Mouse (Mus musculus): Measurements from ENCODE around the gene Arhgef16.

Arhgef16 gene

DNA sequence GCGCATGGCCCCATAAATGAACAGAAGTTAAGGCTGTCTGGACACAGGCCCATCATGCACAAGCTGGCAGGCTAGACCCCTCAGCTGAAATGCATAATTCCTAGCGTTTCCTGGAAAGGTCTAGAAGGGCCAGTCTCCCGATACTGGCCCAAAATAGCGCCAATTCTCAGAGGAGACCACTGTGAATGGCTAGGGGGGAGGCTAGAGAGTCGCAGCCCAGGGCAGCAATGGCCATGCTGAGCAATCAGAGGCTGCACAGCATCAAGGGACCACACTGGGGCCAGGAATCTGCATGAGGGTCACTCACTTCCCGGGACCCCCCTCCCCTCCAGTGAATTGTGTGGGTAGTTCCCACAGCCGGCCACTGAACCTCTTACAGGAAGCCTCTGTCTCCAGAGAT lies 17.8 kb downstream of the Arhgef16 start:
- DNase-seq: no peak

DNA sequence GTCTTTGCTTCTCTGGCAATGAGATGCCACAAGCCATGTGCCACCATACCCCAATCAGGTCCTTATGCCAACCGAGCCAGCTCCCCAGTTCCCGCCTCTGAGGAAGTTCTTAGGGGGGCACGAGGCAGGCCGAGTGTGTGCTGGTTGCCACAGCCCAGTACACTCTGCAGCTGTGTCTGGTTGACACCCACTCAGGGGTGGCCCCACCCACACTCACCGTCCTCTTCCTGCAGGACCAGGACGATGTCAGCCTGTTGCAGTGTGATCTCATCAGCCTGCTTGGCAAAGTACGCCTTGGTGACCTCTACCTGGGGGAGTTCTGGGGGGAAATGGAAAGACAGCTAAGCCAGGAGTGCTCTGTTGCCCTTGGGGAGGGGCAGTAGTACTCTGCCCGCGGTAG lies 22.0 kb downstream of the Arhgef16 start:
- DNase-seq: no peak

DNA sequence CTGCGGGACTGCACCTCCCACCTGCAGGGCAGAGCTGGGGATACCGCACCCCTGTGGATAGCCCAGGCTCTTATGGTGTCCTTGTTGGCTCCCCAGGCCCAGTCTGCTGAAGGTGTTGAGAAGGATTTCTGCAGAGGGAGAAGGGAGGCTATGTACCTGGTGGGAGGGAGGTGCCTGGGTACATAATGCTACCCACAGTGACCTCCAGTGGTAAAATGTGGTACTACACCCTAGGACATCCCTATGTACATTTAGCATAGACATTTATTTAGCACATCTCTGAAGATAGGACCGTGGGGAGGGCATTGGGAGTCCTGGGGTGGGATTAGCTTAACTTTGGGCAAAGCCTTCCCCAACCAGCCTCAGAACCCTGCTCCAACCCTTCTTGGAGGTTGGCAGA lies 28.5 kb downstream of the Arhgef16 start:
- DNase-seq: peak; percentile 74

DNA sequence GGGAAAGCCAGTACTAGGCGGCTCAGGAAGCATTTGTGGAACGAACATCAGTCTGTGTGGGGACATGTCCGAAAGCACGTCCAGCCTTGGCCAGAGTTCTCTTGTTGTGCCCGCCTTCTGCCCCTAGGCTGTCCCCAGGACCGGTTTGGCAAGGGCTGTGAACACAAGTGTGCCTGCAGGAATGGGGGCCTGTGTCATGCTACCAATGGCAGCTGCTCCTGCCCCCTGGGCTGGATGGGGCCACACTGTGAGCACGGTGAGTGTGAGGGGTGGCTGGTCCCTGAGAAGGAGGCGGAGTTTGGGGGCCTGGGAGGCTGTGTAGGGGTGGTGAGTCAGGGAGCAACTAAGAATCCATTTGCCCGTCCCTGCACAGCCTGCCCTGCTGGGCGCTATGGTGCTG lies 32.0 kb downstream of the Arhgef16 start:
- DNase-seq: peak; percentile 51

DNA sequence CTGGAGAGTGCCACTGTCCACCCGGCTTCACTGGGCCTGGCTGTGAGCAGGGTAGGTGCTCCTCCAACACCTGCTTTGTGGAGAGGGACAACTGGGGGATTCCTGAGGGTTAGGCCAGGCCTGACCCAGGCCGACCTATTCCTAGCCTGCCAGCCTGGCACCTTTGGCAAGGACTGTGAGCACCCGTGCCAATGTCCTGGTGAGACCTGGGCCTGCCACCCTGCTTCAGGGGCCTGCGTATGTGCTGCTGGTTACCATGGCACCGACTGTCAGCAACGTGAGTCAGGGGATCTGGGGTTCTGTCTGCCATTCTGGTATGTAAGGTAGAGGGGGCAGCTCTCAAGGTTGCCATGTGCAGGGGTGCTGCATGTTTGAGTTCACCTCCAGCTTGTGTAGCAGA lies 34.0 kb downstream of the Arhgef16 start:
- no peak for DNase-seq

DNA sequence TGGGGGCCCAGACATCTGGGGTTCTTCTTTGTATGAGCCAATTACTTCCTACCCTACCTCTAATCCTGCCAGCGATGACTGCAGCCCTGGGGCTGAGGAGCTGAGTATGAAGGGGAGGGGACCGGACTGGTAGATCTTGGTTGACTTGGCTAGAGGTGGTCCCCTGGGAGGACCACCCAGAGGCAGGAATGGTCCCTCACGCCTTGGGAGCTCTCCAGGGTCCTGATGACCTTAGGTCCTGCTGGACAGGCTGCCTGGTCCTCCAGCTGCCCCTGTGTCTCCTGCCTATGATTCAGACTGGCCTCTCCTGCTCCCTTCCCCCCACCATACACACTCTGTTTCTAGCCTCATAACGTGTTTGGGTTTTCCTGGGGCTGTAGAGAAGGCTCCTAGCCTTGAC lies 39.4 kb downstream of the Arhgef16 start:
- DNase-seq: no peak

DNA sequence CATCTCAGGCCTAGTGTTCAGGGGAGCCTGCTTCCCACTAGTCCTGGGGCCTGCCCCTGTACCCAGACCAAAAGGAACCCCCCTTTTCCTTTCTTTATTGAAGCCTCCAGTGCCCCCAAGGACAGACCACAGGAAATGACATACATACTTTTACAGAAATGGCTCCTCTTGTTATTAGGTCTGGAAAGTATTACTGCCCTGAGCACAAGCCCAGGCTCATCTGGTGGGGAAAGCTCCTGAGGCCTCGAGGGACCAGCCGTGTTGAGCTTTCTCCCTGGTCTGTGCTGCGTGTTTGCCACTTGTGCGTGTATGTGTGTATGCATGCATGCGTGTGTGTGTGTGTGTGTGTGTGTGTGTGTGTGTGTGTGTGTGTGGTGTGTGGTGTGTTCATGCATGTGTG lies 40.7 kb downstream of the Arhgef16 start:
- DNase-seq: no peak

DNA sequence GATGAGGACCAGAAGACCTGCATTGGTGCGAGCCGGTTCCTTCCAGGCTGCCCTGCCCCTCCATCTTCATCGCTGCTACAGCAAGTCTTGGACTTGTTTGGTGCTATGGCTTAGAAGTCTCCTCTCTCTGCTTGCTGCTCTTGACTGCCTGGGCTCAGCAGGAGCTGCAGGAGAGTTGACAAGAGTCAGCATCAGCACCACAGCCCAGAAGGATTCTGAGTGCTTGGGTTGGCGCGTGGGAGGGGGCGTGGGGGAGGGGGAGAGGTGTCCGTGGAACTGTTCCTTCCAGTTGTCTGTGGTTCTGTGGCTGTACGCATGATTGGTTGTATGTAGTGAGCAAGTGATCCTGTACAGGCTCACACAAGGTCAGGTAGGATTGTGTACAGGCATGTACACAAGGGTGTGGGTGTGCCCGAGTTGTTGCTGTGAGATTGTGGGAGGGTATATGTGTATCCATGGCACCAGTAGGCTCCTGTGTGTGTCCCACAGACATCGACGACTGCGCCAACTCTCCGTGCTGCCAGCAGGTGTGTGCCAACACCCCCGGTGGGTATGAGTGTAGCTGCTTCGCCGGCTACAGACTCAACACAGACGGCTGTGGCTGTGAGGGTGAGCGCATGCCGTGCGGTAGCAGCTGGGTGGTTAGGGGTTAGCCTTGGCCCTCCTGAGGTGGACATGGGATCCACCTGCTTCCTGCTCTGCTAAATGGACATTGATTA lies 48.8 kb downstream of the Arhgef16 start:
- DNase-seq: no peak

DNA sequence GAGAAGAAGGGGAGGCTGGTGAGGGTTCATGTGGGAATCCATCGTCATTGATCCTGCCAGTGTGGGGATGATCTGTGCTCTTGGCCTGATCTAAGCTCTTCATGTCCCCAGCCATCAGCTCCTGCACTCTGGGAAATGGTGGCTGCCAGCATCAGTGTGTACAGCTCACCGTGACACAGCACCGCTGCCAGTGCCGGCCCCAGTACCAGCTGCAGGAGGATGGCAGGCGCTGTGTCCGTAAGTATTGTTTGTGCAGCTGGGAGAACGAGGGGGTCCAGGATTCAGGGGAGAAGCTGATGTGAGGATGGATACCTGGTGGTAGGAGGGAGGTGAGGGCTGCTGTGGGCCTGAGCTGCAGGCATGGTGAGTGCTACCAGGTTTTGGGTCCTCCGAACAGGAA lies 52.2 kb downstream of the Arhgef16 start:
- DNase-seq: no peak

DNA sequence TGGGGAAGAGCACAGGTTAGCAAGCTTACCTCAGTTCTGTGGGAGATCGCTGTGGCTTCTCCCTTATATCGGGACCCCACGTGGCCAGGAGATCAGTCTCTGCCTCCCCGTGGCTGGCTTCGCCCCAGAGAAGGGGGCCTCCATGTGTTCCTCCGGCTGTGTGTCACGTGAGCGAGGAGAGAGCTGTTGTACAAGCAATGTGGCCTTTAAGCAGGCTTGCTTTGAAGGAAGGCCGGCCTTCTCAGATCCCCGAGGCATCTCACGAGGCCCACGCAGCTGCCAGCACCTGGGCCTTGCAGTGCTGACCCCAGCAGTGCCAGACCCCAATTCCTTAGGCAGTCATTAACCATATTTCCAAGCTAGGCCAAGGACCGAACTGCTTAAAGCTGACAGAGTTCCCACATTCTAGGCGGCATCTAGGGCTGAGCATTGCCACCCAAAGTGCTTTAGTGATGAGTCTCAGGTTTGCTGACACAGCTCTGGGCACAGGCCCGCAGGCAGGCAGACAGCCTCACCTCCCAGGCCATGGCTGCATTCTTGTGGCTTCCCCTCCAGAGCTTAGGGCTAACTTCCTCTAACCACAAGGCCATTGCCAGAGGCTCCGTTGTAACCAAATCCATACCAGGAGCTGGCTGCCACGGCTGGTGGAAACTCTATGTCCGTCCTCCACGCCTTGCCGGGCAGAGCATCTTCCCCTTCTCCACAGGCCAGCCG lies 53.2 kb downstream of the Arhgef16 start:
- DNase-seq: no peak

DNA sequence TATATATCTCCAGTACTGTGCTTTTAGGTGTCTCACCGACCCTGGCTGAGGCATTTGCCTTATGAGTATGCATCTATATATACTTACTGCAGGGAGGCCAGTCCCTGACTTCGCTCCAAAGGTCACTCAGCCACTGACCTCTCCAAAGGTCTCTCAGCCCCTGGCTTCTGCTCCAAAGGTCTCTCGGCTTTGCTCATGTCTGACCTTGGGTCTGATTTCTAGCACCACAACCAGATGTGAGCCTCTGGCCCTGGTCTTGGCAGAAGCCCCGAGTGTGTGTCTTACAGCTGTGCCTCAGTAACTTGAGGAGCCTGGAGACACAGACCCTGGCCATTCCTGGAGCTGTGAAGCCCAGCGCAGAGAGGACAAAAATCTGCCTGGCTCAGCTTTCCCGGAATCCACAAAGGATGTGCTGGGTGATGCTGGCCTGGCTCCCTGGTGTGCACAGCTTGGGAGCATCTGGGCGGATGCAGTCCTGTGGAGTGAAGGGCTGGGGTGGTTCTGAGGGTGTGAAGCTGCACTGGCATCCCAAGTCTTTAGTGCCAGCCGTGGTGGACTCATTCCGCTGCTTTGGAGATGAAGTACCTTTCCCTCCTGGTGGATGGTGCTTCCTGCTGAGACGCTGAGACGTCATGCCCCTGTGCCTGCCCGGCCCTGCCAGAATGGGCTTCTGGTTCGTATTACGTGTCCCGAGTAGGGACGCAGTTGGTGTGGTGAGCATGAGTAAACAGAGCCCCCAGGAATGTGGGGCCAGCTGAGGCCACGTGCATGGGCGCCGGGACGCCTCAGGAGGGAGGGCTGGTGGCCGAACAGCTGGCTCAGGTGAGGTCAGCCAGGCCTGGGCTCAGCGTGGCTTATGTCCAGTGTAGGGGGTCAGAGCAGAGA lies 54.0 kb downstream of the Arhgef16 start:
- no peak for DNase-seq

DNA sequence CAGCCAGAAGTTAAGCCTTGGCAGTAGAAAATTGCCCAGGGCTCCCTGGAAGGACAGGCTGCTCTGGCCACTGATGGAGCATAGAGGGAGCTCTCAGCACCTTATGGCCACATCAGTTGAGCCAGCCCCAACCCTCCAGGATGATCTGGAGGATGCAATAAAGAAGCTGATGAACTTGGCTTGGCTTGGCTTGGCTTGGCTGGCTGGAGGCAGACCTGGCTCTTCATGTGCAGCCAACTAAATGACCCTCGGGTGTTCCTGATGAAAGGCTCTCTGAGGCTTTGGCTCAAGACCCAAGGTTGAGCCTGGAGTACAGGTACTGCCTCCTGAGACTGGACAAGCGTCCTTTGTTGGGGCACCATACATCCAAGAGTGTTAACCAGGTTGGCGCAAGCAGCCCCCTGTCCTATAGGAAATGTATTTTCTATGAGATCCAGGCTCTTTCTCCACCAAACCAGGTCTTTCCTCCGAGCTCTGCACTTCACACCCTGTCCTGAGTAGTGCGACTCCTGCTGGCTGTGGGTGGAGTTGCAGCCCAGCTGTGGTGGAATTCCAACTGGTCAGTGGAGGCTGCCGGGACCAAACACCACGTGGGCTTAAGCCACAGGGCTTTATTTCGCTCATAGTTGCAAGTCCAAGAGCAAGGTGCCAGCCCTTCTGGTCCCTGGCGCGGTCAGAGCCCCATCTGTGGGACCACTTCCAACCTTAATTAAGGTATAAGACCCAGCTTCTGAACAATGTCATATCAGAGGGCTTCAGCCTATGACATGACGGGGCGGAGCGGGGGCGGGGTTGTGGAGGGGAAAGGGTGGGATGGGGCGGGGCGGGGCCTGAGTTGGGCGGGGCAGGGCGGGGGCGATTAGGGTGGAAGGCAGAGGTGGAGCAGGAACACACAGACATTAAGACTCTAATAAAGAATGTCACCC lies 55.1 kb downstream of the Arhgef16 start:
- DNase-seq: peak; percentile 83

DNA sequence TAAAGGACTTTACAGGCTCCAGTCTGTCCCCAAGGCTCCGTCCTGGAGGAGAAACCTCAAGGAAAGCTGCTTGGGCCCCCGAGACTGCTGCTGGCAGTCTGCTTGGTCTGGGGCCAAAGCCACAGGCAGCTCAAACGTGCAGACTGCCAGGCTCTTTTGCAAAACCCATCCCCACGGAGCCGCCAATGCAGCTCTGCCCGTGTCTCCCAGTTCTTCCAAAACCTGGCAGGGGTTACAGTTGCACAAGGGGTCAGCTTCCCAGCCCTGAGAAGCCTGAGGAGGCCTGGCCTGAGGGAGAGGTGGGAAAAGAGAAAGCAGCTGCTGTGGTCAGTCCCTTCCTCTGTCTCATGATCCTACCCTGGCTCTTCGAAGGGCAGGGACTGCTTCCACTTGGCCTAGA lies 56.1 kb downstream of the Arhgef16 start:
- DNase-seq: no peak

DNA sequence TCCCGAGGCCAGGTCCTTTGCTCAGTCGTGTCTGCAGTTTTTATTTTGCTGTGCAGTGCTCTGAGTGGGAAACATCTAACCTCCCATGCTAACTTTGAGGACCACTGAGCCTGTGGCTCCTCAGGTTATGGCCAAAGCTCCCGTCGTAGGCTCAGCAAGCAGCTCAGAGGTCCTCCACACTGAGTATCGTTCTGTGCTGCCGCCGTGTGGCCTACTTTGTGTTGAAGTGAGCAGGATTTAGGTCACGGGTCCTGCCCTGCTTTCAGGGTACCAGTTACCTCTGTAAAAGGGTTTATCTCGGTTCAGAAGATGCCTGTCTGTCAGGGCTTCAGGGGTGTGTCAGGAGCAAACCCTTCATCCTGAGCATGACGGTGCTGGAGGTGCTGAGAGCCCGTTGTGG lies 60.9 kb downstream of the Arhgef16 start:
- no peak for DNase-seq

DNA sequence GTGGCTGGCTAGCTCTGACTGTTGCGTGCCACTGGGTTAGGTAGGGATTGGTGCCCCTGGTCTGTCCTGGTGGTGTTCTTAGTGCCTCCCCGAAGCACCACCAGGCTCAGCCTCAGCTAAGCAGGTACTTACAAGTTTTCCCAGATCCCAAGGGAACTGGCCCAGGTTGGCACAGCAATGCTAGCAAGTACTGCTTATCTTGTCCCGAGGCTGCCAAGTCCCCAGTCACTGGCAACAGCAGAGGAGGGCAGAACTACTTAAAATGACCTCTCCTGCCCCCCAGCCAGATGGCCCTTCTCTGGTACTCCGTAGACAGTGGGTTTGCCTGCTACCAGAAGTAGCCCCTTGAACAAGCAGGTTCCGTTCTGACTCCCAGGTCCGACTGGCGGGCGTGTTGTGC lies 62.3 kb downstream of the Arhgef16 start:
- no peak for DNase-seq

DNA sequence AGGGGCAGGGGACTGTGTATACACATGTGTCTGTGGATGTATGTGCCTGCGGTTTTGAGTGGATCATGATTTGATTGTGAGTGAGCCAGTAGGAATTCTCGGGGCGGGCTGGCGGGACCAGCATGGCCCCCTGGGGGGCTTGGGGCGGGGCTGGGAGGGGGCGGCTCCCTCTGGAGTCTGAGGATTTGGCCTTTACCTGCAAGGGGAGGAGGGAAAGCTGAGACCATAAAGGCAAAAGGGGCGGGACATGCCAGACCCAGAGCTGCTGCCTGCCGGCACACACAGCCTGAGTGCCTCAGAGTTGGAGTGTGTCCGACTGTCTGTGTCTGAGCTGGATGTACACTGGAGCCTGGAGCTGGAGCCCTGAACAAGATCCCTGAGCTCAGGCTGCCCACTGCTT lies 64.2 kb downstream of the Arhgef16 start:
- DNase-seq: no peak

DNA sequence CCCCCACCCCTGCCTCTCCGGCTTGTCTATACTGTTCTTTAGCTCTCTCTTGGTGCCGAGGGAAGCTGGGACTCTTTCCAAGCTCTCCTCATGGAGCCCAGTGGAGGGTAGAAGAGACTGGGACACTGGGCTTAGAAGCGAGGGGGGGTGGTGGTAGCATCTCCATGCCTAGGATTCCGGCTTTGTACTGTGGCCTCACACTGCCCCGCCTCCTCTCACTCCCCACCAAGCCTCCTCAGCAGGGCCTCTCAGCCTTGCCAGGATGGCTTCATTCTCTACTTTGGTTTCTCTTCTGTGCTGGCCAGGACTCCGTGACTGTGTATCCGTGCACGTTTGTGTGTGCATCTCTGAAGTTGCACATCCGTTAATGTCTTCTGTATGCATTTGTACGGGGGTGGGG lies 64.6 kb downstream of the Arhgef16 start:
- DNase-seq: no peak

DNA sequence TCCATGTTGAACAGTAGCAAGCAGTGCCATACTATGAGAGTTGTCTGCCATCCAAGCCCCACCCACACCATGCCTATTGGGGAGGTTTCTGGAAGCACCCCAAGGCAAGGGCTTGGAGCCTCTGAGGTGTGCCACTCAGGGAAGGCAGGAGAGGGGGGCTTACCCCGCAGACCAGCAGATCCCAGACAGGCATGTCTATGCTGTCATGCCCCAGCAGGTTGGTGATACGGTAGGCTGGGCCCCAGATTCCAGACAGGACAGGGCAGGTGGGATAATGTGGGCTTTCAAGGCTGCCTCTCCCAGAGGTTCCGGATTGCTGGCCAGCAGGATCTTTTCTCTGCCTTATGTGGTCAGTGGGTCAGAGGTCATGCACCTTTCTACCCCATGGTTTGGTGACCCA lies 65.5 kb downstream of the Arhgef16 start:
- DNase-seq: no peak

DNA sequence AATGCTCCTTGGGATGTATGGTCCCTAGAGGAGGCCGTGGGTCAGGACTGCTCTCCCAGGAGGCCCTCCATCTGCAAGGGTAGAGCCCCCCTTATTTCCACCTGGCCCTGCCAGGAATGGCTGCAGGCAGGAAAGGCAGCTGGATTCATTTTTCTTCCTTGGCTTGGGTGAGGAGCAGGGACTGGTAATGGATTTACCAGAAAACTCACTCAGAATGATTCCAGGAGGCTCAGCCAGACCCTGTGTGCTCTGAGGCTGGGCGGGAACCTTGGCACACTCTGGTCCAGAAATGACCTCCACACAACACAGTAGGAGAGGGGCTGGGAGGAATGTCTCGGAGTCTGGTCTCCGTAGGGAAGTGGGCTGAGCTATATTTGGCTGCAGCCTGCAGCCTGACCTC lies 69.2 kb downstream of the Arhgef16 start:
- DNase-seq: no peak

DNA sequence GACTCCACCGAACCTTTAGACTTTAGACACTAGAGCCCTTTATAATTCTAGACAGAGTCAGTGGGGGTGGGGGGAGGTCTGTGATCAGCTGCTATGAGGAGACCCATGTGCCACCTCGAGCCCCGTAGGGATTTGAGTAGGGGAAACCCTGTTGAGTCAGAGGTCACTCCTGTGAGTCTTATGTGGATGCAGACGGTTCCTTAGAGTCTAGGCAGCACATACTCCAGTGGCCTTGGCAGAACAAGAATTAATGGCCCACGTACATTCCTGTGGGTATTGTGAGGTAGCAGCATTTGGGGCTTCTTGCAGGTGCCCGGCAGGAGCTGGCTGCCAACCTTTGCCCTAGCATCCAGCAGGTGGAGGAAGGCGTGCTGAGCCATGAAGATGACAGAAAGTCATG lies 70.1 kb downstream of the Arhgef16 start:
- no peak for DNase-seq

DNA sequence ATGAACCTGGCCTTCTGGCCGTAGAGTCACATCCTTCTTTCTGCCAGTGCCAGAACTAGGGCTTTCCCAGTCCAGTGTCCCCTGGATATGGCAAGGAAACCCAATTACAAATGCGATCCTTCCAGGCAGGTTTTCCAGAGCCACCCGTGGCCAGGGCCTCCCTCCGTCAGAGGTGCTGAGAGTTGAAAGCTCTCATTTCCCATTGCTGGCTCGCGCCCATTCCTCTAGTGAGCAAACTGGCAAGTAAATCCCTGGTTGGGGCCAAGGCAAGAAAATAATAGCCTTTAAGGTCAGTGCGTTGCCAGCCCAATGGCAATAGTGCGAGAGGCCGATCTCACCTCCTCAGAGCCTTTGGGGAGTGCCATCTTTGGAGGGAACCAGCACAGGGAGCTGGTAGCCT lies 71.9 kb downstream of the Arhgef16 start:
- no peak for DNase-seq

All from kidney, postnatal 14 days (tissue).